Mouse (Mus musculus): Measurements from ENCODE around the gene Capn11. TPM values are rescaled to one million over a fixed set of nuclear protein-coding genes. Genes with fewer than 3 reads are reported as not detected.

The Capn11 gene
- polyA plus RNA-seq, 1 experiment from 2014 or later: 0.92 TPM

- Histone ChIP-seq H3K9ac (replicated peaks) (no peak overlapping the region), H3K4me1 (replicated peaks) (no peaks in the 10 kb centered on the region), H3K36me3 (peaks cover 16% of the 10 kb centered on the region), H3K4me3 (replicated peaks) (no peak overlapping the region), H3K27me3 (no peaks in the 10 kb centered on the region), H3K4me2 (replicated peaks) (no peak overlapping the region), H3K27ac (no peak overlapping the region), H3K9me3 (no peaks in the 10 kb centered on the region)
- WGBS: 89% methylated on average over 18 of the region's 18 CpGs
- ATAC-seq: no peak
These were observed 34.9 kb upstream of the Capn11 start for GRCm38 (mm10) chr17:45693812-45694565.

- Histone ChIP-seq H3K27me3 (no peaks in the 10 kb centered on the region), H3K27ac (no peak overlapping the region), H3K4me3 (replicated peaks) (no peak overlapping the region), H3K9me3 (no peaks in the 10 kb centered on the region), H3K9ac (replicated peaks) (no peak overlapping the region), H3K4me2 (replicated peaks) (no peak overlapping the region), H3K36me3 (0 out of 2 replicates have a peak, but pooled peaks cover 3% of the 10 kb centered on the region), H3K4me1 (replicated peaks) (peaks cover 8% of the 10 kb centered on the region)
- no peak for ATAC-seq
- 84% methylated on average over 5 of the region's 5 CpGs for WGBS
These were observed 33.0 kb upstream of the Capn11 start for GRCm38 (mm10) chr17:45692159-45692558.

- Histone ChIP-seq H3K4me1 (replicated peaks) (peaks cover 14% of the 10 kb centered on the region), H3K27me3 (no peaks in the 10 kb centered on the region), H3K36me3 (no peaks in the 10 kb centered on the region), H3K9ac (replicated peaks) (no peak overlapping the region), H3K4me2 (replicated peaks) (no peak overlapping the region), H3K27ac (no peak overlapping the region), H3K4me3 (replicated peaks) (no peak overlapping the region), H3K9me3 (no peaks in the 10 kb centered on the region)
- whole genome bisulfite sequencing: 88% methylated on average over 4 of the region's 4 CpGs
- ATAC-seq: no peak
These were observed 30.9 kb upstream of the Capn11 start for GRCm38 (mm10) chr17:45690044-45690443.

GRCm38 (mm10) chr17:45689120-45689519, 30.0 kb upstream of the Capn11 start:
- no peak for ATAC-seq

GRCm38 (mm10) chr17:45686716-45687115, 27.6 kb upstream of the Capn11 start, which contains the start of gene Tmem63b:
Gene Tmem63b, minus strand, starts transcription at chr17:45686905.
- no peaks in the 10 kb centered on the region for H3K27me3 ChIP-seq
- ATAC-seq: 0 out of 2 replicates have a peak, but pooled peaks have one; percentile 3
- H3K27ac ChIP-seq: peak within 1 kb of the TSS; percentile 92
- H3K9ac ChIP-seq (replicated peaks): peak within 1 kb of the TSS; percentile 91
- H3K4me1 ChIP-seq (replicated peaks): peaks cover 31% of the 10 kb centered on the region
- no peaks in the 10 kb centered on the region for H3K36me3 ChIP-seq
- 11% methylated on average over 12 of the region's 12 CpGs for WGBS
- peak within 1 kb of the TSS; percentile 77 for H3K4me3 ChIP-seq (replicated peaks)
- H3K4me2 ChIP-seq (replicated peaks): peak within 1 kb of the TSS; percentile 75
- H3K9me3 ChIP-seq: no peaks in the 10 kb centered on the region

More at GRCm38 (mm10) chr17:45689120-45689519, 30.0 kb upstream of the Capn11 start:
- H3K9me3 ChIP-seq: no peaks in the 10 kb centered on the region
- no peak overlapping the region for H3K4me2 ChIP-seq (replicated peaks)
- no peaks in the 10 kb centered on the region for H3K27me3 ChIP-seq
- H3K9ac ChIP-seq (replicated peaks): no peak overlapping the region
- no peak overlapping the region for H3K27ac ChIP-seq
- 93% methylated on average over 9 of the region's 9 CpGs for WGBS
- no peak overlapping the region for H3K4me3 ChIP-seq (replicated peaks)
- H3K36me3 ChIP-seq: no peaks in the 10 kb centered on the region
- H3K4me1 ChIP-seq (replicated peaks): peaks cover 21% of the 10 kb centered on the region

- 1% methylated on average over 38 of the region's 50 CpGs for WGBS
- Histone ChIP-seq H3K9me3 (no peaks in the 10 kb centered on the region), H3K4me3 (replicated peaks) (peak within 1 kb of the TSS; percentile 77), H3K27ac (peak within 1 kb of the TSS; percentile 92), H3K9ac (replicated peaks) (peak within 1 kb of the TSS; percentile 91), H3K4me2 (replicated peaks) (peak within 1 kb of the TSS; percentile 75), H3K36me3 (no peaks in the 10 kb centered on the region), H3K4me1 (replicated peaks) (peaks cover 32% of the 10 kb centered on the region), H3K27me3 (no peaks in the 10 kb centered on the region)
- peak; percentile 88 for ATAC-seq
These were observed 27.0 kb upstream of the Capn11 start, which contains the start of gene Mrpl14 for GRCm38 (mm10) chr17:45686093-45686619. Gene Mrpl14, plus strand, starts transcription at chr17:45686322.

GRCm38 (mm10) chr17:45685171-45686092, 26.3 kb upstream of the Capn11 start:
- H3K4me1 ChIP-seq (replicated peaks): peaks cover 39% of the 10 kb centered on the region
- ATAC-seq: peak; percentile 66

GRCm38 (mm10) chr17:45684667-45685131, 25.6 kb upstream of the Capn11 start:
- H3K4me2 ChIP-seq (replicated peaks): peak overlapping the region; percentile 75
- peak; percentile 13 for ATAC-seq

More at GRCm38 (mm10) chr17:45685171-45686092, 26.3 kb upstream of the Capn11 start:
- whole genome bisulfite sequencing: under 1% methylated on average over 58 of the region's 58 CpGs
- H3K27me3 ChIP-seq: no peaks in the 10 kb centered on the region
- no peaks in the 10 kb centered on the region for H3K9me3 ChIP-seq
- peak overlapping the region; percentile 77 for H3K4me3 ChIP-seq (replicated peaks)
- H3K27ac ChIP-seq: peak overlapping the region; percentile 92
- H3K4me2 ChIP-seq (replicated peaks): peak overlapping the region; percentile 75
- H3K9ac ChIP-seq (replicated peaks): peak overlapping the region; percentile 91
- no peaks in the 10 kb centered on the region for H3K36me3 ChIP-seq

GRCm38 (mm10) chr17:45682843-45683242, 23.7 kb upstream of the Capn11 start:
- Histone ChIP-seq H3K9me3 (no peaks in the 10 kb centered on the region), H3K4me2 (replicated peaks) (no peak overlapping the region), H3K4me3 (replicated peaks) (no peak overlapping the region), H3K27me3 (no peaks in the 10 kb centered on the region), H3K36me3 (peaks cover 16% of the 10 kb centered on the region), H3K4me1 (replicated peaks) (peaks cover 46% of the 10 kb centered on the region), H3K9ac (replicated peaks) (no peak overlapping the region), H3K27ac (no peak overlapping the region)
- 93% methylated on average over 4 of the region's 4 CpGs for WGBS
- ATAC-seq: no peak

More at GRCm38 (mm10) chr17:45684667-45685131, 25.6 kb upstream of the Capn11 start:
- Histone ChIP-seq H3K9me3 (no peaks in the 10 kb centered on the region), H3K4me1 (replicated peaks) (peaks cover 41% of the 10 kb centered on the region), H3K36me3 (no peaks in the 10 kb centered on the region), H3K4me3 (replicated peaks) (peak overlapping the region; percentile 77), H3K27me3 (no peaks in the 10 kb centered on the region), H3K9ac (replicated peaks) (peak overlapping the region; percentile 91), H3K27ac (peak overlapping the region; percentile 92)
- WGBS: 28% methylated on average over 14 of the region's 14 CpGs

GRCm38 (mm10) chr17:45681588-45681987, 22.5 kb upstream of the Capn11 start:
- Histone ChIP-seq H3K36me3 (peaks cover 27% of the 10 kb centered on the region), H3K4me3 (replicated peaks) (no peak overlapping the region), H3K9me3 (no peaks in the 10 kb centered on the region), H3K27me3 (no peaks in the 10 kb centered on the region), H3K9ac (replicated peaks) (no peak overlapping the region), H3K4me2 (replicated peaks) (no peak overlapping the region), H3K27ac (no peak overlapping the region), H3K4me1 (replicated peaks) (peaks cover 34% of the 10 kb centered on the region)
- ATAC-seq: no peak
- WGBS: 96% methylated on average over 1 of the region's 1 CpGs

- Histone ChIP-seq H3K9ac (replicated peaks) (peak overlapping the region; percentile 50), H3K9me3 (no peaks in the 10 kb centered on the region), H3K27ac (peak overlapping the region; percentile 84), H3K36me3 (peaks cover 38% of the 10 kb centered on the region), H3K27me3 (no peaks in the 10 kb centered on the region), H3K4me2 (replicated peaks) (peak overlapping the region; percentile 47), H3K4me3 (replicated peaks) (peak overlapping the region; percentile 26), H3K4me1 (replicated peaks) (peaks cover 34% of the 10 kb centered on the region)
- 51% methylated on average over 8 of the region's 8 CpGs for WGBS
- ATAC-seq: peak; percentile 74
These were observed 21.4 kb upstream of the Capn11 start for GRCm38 (mm10) chr17:45680391-45680980.
